Mouse (Mus musculus) liver, postnatal 0 days (tissue): ENCODE measurements around the gene Fam98b. TPM values are rescaled to one million over a fixed set of nuclear protein-coding genes. Genes with fewer than 3 reads are reported as not detected.

ENCODE experiments used
- ATAC-seq: fragments of 200-750 bp; cut with Nextera tagmentation; 2 replicates; pipeline ENCODE4 v1.8.0; 2017; ENCODE audit warnings: mild to moderate bottlenecking, moderate library complexity
- DNase-seq: peaks from one replicate; pipeline ENCODE4 v3.0.0-alpha.2; 2016
- H3K27ac ChIP-seq: fragments of 300-500 bp; sonication (generic); 2 replicates; pipeline ENCODE4 v1.5.1; 2014; ENCODE audit warnings: antibody characterized with exemption, moderate library complexity, mild to moderate bottlenecking, low read depth
- H3K27me3 ChIP-seq: fragments of 300-500 bp; sonication (generic); 2 replicates; pipeline ENCODE4 v1.6.1; 2014; ENCODE audit warnings: low read length, control low read depth, mixed read lengths; ENCODE audit not compliant: insufficient read depth
- H3K36me3 ChIP-seq: fragments of 300-500 bp; sonication (generic); replicated peaks from 2 replicates; pipeline ENCODE4 v1.6.1; 2014; ENCODE audit warnings: mild to moderate bottlenecking, control low read depth, low read length, moderate library complexity, mixed read lengths; ENCODE audit not compliant: insufficient read depth
- H3K4me1 ChIP-seq: fragments of 300-500 bp; sonication (generic); 2 replicates; pipeline ENCODE4 v1.6.1; 2014; ENCODE audit warnings: antibody characterized with exemption, mild to moderate bottlenecking, control low read depth; ENCODE audit not compliant: insufficient read depth
- H3K4me2 ChIP-seq: fragments of 300-500 bp; sonication (generic); 2 replicates; pipeline ENCODE4 v1.6.1; 2014; ENCODE audit warnings: low read depth, mild to moderate bottlenecking, low read length, moderate library complexity, mixed read lengths
- H3K4me3 ChIP-seq: fragments of 300-500 bp; sonication (generic); 2 replicates; pipeline ENCODE4 v1.5.1; 2014; ENCODE audit warnings: low read depth, low read length
- H3K9ac ChIP-seq: fragments of 300-500 bp; sonication (generic); replicated peaks from 2 replicates; pipeline ENCODE4 v1.6.1; 2014; ENCODE audit warnings: mild to moderate bottlenecking, moderate library complexity
- H3K9me3 ChIP-seq: fragments of 300-500 bp; sonication (generic); 2 replicates; pipeline ENCODE4 v1.6.1; 2016; ENCODE audit warnings: mild to moderate bottlenecking, control low read depth, low read length, mixed read lengths
- CTCF ChIP-seq: sonication (generic); IDR thresholded peaks from 2 replicates; pipeline ENCODE4 v1.5.1; 2016; ENCODE audit warnings: antibody characterized with exemption, low read depth
- EP300 ChIP-seq: IDR thresholded peaks from 2 replicates; pipeline ENCODE4 v1.6.1; 2016; ENCODE audit warnings: antibody characterized with exemption, low read depth, mild to moderate bottlenecking
- WGBS: fragments of 180-500 bp; shearing (Covaris S2); extraction: QIAGEN DNeasy Blood & Tissue Kit; methylation state at CpG from one replicate; pipeline ENCODE4 v1.1.7; 2014; ENCODE audit not compliant: insufficient replicate concordance; 5-methylcytosine and 5-hydroxymethylcytosine counted together
- polyA plus RNA-seq: library from polyadenylated mRNA; unstranded; fragments of >200 nt; fragmentation: Nextera tagmentation; extraction: Ambion mirVana; gene quantifications from 2 replicates; pipeline ENCODE4 v1.2.1, GENCODE M21; 2015

Fam98b gene
- polyA plus RNA-seq, result 3.5 and 4.1 TPM in 2 replicates

DNA sequence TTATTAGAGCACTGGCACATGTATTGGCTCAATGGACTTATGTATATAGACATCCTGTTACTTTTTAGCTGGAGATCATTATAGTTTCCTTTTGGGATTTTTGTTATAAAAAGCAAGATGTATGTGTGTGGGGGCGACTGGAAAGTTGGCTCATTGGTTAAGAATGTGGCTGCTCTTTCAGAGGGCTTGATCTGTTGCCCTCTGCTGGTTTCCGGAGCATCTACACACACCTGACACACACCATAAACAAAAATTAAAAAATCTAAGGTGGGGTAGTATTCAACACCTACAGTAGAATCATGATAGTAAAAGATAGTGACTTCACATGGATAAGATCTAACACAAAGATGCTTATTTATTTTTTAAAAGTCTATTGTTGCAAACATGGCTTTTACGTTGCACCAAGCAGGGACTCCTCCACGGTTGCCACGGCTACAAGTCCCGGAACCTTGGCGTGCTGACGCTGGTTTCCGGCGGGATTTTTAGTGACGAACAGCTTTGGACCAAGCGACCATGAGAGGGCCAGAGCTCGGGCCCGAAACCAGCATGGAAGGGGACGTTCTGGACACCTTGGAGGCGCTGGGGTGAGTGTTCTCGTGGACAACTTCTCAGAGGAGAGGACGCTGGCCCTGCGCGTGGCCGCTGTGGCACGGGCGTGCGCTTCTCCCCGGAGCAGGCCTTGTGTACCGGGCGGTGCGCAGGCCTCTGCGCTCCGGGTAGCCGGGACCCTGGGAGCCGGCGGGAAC, at the start of gene Fam98b:
Fam98b (plus strand) TSS at position 485 of the 746 bp plus-strand sequence.
- no peaks in the 10 kb centered on the region for H3K36me3 ChIP-seq
- WGBS, result under 1% methylated on average over 30 of the region's 33 CpGs
- peaks cover 8% of the 10 kb centered on the region; the same call in 1 of the 2 replicates for H3K4me1 ChIP-seq
- H3K9me3 ChIP-seq, result no peaks in the 10 kb centered on the region
- peak within 1 kb of the TSS; percentile 86 for H3K4me2 ChIP-seq
- H3K9ac ChIP-seq, result peak within 1 kb of the TSS; percentile 87
- DNase-seq (peak; percentile 90), ATAC-seq (peak; percentile 95)
- H3K27ac ChIP-seq, result peak within 1 kb of the TSS; percentile 79
- H3K27me3 ChIP-seq, result no peaks in the 10 kb centered on the region
- peak within 1 kb of the TSS; percentile 85 for H3K4me3 ChIP-seq
- TF ChIP-seq EP300 (no peak), CTCF (peak; percentile 58)

DNA sequence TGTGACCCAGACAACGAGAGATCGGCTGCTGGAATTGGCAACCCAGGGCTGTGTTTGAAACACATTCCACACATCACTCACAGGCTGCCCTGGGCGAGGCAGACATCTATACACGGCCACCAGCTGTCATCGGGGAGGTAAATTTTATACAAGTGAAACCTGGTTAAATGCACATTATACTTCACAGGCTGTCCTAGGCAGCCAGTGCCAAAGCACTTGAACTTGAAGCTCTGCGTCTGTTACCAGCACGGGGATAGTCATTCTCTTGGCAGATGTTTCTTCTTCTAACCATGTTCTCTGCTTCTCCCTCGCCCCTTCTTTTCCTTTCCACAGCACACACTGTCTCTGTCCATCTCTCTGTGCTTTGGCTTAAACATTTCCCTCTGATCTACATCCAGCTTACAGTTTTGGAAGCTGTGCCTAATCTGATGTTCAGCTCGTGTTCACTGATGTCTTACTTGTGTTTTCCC, 48.6 kb upstream of the Fam98b start:
- Histone ChIP-seq H3K4me1 (no peaks in the 10 kb centered on the region), H3K36me3 (no peaks in the 10 kb centered on the region), H3K9me3 (no peaks in the 10 kb centered on the region), H3K4me3 (no peak overlapping the region), H3K27ac (no peak overlapping the region), H3K9ac (no peak overlapping the region), H3K27me3 (no peaks in the 10 kb centered on the region), H3K4me2 (no peak overlapping the region)
- WGBS, result 67% methylated on average over 9 of the region's 9 CpGs
- DNase-seq (no peak), ATAC-seq (no peak)
- TF ChIP-seq CTCF, result no peak
- no peak for TF ChIP-seq EP300

DNA sequence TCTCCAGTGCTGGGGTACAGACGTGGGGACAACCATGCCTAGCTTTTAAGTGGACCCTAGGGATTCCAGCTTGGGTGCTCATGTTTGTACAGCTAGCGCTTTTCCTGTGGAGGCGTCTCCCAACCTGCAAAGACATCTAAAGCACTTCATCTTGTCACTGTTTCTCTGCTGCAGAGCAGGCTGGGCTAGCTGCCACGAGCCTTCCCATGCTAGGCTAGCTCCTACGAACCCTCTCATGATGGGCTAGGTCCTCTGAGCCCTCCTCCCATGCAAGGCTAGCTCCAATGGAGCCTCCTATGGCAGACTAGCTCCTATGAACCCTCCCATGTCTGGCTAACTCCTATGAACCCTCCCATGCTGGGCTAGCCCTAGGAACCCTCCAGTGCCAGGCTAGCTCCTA, 46.2 kb upstream of the Fam98b start:
- DNase-seq (no peak), ATAC-seq (no peak)
- Histone ChIP-seq H3K4me3 (no peak overlapping the region), H3K9ac (no peak overlapping the region), H3K4me2 (no peak overlapping the region), H3K4me1 (no peaks in the 10 kb centered on the region), H3K27ac (no peak overlapping the region), H3K36me3 (no peaks in the 10 kb centered on the region), H3K9me3 (no peaks in the 10 kb centered on the region), H3K27me3 (no peaks in the 10 kb centered on the region)
- no peak for TF ChIP-seq CTCF
- no peak for TF ChIP-seq EP300
- WGBS, result 60% methylated on average over 5 of the region's 5 CpGs

DNA sequence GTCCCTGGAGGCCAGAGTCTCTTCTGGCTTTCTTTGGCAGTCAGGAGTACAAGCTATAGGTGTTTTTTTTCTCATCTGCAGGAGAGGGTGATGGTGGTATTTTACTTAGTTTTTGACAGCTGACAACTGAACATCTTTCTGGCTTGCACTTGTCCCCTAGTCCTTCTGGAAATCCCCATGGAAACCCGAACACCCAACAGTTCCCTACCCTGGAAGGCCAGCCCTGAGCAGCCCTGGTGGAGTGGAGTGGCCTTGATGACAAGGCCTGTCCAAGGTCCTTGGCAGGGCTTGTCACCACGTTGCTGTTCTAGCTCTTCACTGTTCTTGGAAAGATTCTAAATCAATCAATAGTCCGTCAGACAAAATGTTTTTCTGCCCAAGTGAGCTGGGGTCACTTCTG, 45.0 kb upstream of the Fam98b start:
- Histone ChIP-seq H3K27me3 (no peaks in the 10 kb centered on the region), H3K9ac (no peak overlapping the region), H3K4me3 (no peak overlapping the region), H3K36me3 (no peaks in the 10 kb centered on the region), H3K9me3 (no peaks in the 10 kb centered on the region), H3K4me2 (no peak overlapping the region), H3K4me1 (no peaks in the 10 kb centered on the region), H3K27ac (no peak overlapping the region)
- 44% methylated on average over 3 of the region's 3 CpGs for WGBS
- DNase-seq, result no peak
- ATAC-seq, result peak; percentile 53
- TF ChIP-seq EP300 (no peak), CTCF (no peak)

DNA sequence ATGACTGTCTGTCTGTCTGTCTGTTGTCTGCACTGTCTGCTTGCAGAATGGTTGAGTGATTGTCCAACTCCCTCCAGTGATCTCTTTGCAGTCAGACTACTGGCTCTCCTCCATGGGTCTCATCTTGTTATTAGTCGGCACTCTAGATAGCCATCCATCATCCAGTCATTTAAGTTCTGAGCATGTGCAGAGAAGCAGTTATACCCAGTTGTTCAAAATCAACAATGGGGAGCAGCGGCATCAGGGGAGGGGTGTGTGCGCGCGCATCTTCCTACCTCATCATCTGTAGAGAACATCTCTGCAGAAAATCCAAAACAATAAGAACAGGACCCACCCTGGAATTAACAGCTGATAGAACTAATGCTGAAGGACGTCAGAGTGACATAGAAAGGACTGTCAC, 44.5 kb upstream of the Fam98b start:
- no peak for TF ChIP-seq CTCF
- TF ChIP-seq EP300, result no peak
- H3K27me3 ChIP-seq, result no peaks in the 10 kb centered on the region
- H3K36me3 ChIP-seq, result no peaks in the 10 kb centered on the region
- H3K4me2 ChIP-seq, result no peak overlapping the region
- DNase-seq, result no peak
- H3K4me1 ChIP-seq, result no peaks in the 10 kb centered on the region
- no peak overlapping the region for H3K9ac ChIP-seq
- no peak overlapping the region for H3K4me3 ChIP-seq
- ATAC-seq, result no peak
- no peaks in the 10 kb centered on the region for H3K9me3 ChIP-seq
- H3K27ac ChIP-seq, result no peak overlapping the region
- 82% methylated on average over 6 of the region's 6 CpGs for WGBS

DNA sequence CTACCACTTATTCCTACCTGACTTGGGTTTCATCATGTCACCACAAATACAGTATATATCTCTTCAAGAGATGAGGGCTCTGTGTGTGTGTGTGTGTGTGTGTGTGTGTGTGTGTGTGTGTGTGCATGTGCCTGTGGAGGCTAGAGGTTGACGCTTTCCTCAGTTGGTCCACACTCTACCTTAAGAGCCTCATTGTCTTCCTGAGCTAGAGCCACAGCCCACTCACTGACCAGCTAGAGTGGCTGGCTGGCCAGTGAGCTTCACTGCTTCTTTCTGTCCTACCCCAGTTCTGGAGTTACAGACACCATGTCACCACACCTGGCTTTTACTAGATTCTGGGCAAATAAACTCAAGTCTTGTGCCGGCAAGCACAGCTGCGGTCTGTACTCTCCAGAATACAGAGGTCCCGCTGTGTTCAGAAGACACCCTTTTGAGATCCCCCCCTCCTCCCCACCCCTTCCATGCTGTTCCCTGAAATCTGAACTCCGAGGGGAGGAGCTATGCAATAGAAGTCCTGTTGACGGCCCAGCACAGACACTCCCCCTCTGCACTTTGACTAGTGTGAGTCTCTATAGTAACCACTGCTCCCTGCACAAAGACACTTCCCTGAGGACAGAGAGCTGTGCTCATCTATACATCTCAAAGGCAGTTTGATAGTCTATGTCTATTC, 39.0 kb upstream of the Fam98b start:
- no peaks in the 10 kb centered on the region for H3K9me3 ChIP-seq
- no peaks in the 10 kb centered on the region for H3K36me3 ChIP-seq
- DNase-seq (peak; percentile 38), ATAC-seq (peak; percentile 88)
- H3K9ac ChIP-seq, result no peak overlapping the region
- peak overlapping the region; percentile 55 for H3K4me2 ChIP-seq
- WGBS, result 23% methylated on average over 6 of the region's 6 CpGs
- no peaks in the 10 kb centered on the region for H3K4me1 ChIP-seq
- no peak overlapping the region for H3K27ac ChIP-seq
- TF ChIP-seq CTCF (no peak), EP300 (no peak)
- H3K27me3 ChIP-seq, result no peaks in the 10 kb centered on the region
- H3K4me3 ChIP-seq, result no peak overlapping the region
